Mouse (Mus musculus): Measurements from ENCODE around the gene Adh7.

GRCm38 (mm10) chr3:138247241-138247640, 29.7 kb downstream of the Adh7 start:
- TF ChIP-seq CTCF (conservative IDR thresholded peaks at IDR 0.05 in 1 of 2, IDR thresholded peaks at IDR 0.05 in 1 of 2; ENCODE audit: low read depth in 2 of 2, low read length in 2 of 2) (no peak), NRF1 (IDR thresholded peaks at IDR 0.05; ENCODE audit: low read depth, low read length) (no peak), ETS1 (conservative IDR thresholded peaks at IDR 0.05; ENCODE audit: low read depth, low read length) (no peak)
